Mouse (Mus musculus): ENCODE data around the gene Rorc.

Gene Rorc

GRCm38 (mm10) chr3:94434305-94434704 lies 61.7 kb downstream of the Rorc start:
- no peak for DNase-seq

GRCm38 (mm10) chr3:94436420-94436819 lies 63.8 kb downstream of the Rorc start:
- no peak for DNase-seq

- DNase-seq = peak; percentile 15
Observed at GRCm38 (mm10) chr3:94441182-94441581, 68.6 kb downstream of the Rorc start.

- peak; percentile 95 for DNase-seq
Observed at GRCm38 (mm10) chr3:94442951-94443596, 70.5 kb downstream of the Rorc start, which contains the start of gene Mrpl9. Gene Mrpl9 (plus strand): TSS chr3:94443318.

- no peak for DNase-seq
Observed at GRCm38 (mm10) chr3:94443597-94443964, 71.0 kb downstream of the Rorc start, which contains the start of gene Oaz3. Gene Oaz3 (minus strand): TSS chr3:94443915.

Measured in lung, postnatal 10 days (tissue).